ENCODE assay signal across 8 mouse cellular contexts in the genomic region with DNA sequence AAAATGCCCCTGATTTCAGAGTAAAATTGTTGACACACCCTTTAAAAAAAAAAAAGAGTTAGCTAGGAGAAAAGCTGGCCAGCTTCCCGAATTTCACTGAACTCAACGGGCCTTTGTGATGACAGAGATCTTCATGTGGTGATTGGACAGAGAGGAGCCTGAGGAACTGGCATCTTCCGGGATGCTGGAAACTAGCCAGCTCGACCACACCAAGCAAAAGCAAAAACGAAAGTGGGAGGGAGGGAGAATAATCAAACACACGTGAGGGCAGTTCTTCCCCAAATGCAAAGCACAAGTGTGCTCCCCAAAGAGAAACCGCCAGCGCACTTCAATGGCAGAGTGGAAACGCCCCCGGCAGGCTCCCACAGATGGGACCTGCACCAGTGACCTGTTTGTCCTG. TPM values are rescaled to one million over a fixed set of nuclear protein-coding genes. Genes with fewer than 3 reads are reported as not detected.
DNase-seq lines count a peak whose midpoint lies in the region; ATAC-seq and TF ChIP-seq lines count a peak whose summit lies in the region.

No protein-coding gene starts in this region.

- no peak for TF ChIP-seq CTCF in CH12.LX (conservative IDR thresholded peaks at IDR 0.05 in 1 of 2, IDR thresholded peaks at IDR 0.05 in 1 of 2; ENCODE audit: low read depth in 2 of 2, low read length in 2 of 2)

- peak; percentile 77 to 78 for DNase-seq in cerebellum, postnatal 10 days
- DNase-seq in cerebellum, adult 11-12 months = no peak
- DNase-seq in CH12.LX (ENCODE audit: extremely low read depth) = peak; percentile 58
- peak; percentile 75 for DNase-seq in heart, postnatal 4 days
- DNase-seq in limb, embryonic 10.5 days (ENCODE audit: low spot score) = no peak
- peak; percentile 33 to 65 for DNase-seq in urinary bladder, postnatal 4 days (ENCODE audit: low spot score in 2 of 2)

- in situ Hi-C loops in CH12.LX (cut with MboI; ENCODE audit: low pct_ligation_motif_present, low pct_unique_long_range_greater_than_20kb, low sequenced_read_pairs) = no loop called here

- no peaks in the 10 kb centered on the region for H3K9me3 ChIP-seq in CH12.LX (replicated peaks; ENCODE audit: low read length)
- H3K9me3 ChIP-seq in forebrain, embryonic 15.5 days = no peaks in the 10 kb centered on the region
- no peaks in the 10 kb centered on the region for H3K9me3 ChIP-seq in limb, embryonic 10.5 days (replicated peaks)

- peaks cover 6% of the 10 kb centered on the region for H3K27me3 ChIP-seq in CH12.LX (replicated peaks)
- H3K27me3 ChIP-seq in forebrain, embryonic 15.5 days = no peaks in the 10 kb centered on the region
- H3K27me3 ChIP-seq in limb, embryonic 10.5 days (ENCODE audit: low read depth, poor library complexity, severe bottlenecking) = peaks cover 33% of the 10 kb centered on the region

- 28% methylated on average over 10 of the region's 10 CpGs for WGBS in forebrain, embryonic 15.5 days
- WGBS in limb, embryonic 10.5 days = 42% methylated on average over 10 of the region's 10 CpGs

- no peaks in the 10 kb centered on the region for H3K36me3 ChIP-seq in CH12.LX (replicated peaks in 1 of 2; ENCODE audit: control insufficient read depth in 1 of 2, insufficient read depth in 1 of 2, low read length in 1 of 2)
- no peaks in the 10 kb centered on the region for H3K36me3 ChIP-seq in forebrain, embryonic 15.5 days
- no peaks in the 10 kb centered on the region for H3K36me3 ChIP-seq in limb, embryonic 10.5 days

- peak overlapping the region; percentile 87 for H3K4me2 ChIP-seq in CH12.LX (ENCODE audit: insufficient read depth, low read depth, poor library complexity, severe bottlenecking)
- H3K4me2 ChIP-seq in forebrain, embryonic 15.5 days (replicated peaks) = peak overlapping the region; percentile 50

- H3K79me2 ChIP-seq in CH12.LX (replicated peaks; ENCODE audit: control insufficient read depth, extremely low read depth, insufficient read depth, poor library complexity, severe bottlenecking) = no peaks in the 10 kb centered on the region

- ATAC-seq in forebrain, embryonic 15.5 days (replicated peaks) = 0 out of 2 replicates have a peak, but pooled peaks have one; percentile 32
- ATAC-seq in megakaryocyte-erythroid progenitor cell, adult 5-6 weeks (replicated peaks; ENCODE audit: low FRiP score, low TSS enrichment, poor library complexity, severe bottlenecking) = peak; percentile 41; the same call in 1 of the 2 replicates

- H3K27ac ChIP-seq in CH12.LX (ENCODE audit: insufficient read depth, low read depth) = no peak overlapping the region
- no peak overlapping the region for H3K27ac ChIP-seq in forebrain, embryonic 15.5 days (replicated peaks)
- peak overlapping the region; percentile 34; the same call in 1 of the 2 replicates for H3K27ac ChIP-seq in limb, embryonic 10.5 days

- no peak for TF ChIP-seq RAD21 in CH12.LX (IDR thresholded peaks at IDR 0.05; ENCODE audit: low read depth, low read length)

- TF ChIP-seq EP300 in CH12.LX (IDR thresholded peaks at IDR 0.05; ENCODE audit: low read length) = peak; percentile 57

- peaks cover 15 to 55% of the 10 kb centered on the region in 2 experiments for H3K4me1 ChIP-seq in CH12.LX (ENCODE audit: control insufficient read depth in 1 of 2, insufficient read depth in 2 of 2)
- peaks cover 14% of the 10 kb centered on the region for H3K4me1 ChIP-seq in forebrain, embryonic 15.5 days
- peaks cover 56% of the 10 kb centered on the region for H3K4me1 ChIP-seq in limb, embryonic 10.5 days

- H3K4me3 ChIP-seq in CH12.LX (replicated peaks in 1 of 3; ENCODE audit: low read depth in 2 of 3, low read length in 2 of 3, poor library complexity in 1 of 3) = peak overlapping the region; percentile 8 to 52 (median 22)
- H3K4me3 ChIP-seq in forebrain, embryonic 15.5 days = peak overlapping the region; percentile 17
- peak overlapping the region; percentile 48 for H3K4me3 ChIP-seq in limb, embryonic 10.5 days

- TF ChIP-seq POLR2A in CH12.LX (IDR thresholded peaks at IDR 0.05; ENCODE audit: low read depth, low read length) = no peak

- dilution Hi-C loops in CH12.LX (cut with MboI; ENCODE audit: extremely low pct_ligation_motif_present, extremely low pct_unique_long_range_greater_than_20kb, low sequenced_read_pairs) = no loop called here

- H3K9ac ChIP-seq in CH12.LX (ENCODE audit: insufficient read depth, low read depth) = no peak overlapping the region
- H3K9ac ChIP-seq in forebrain, embryonic 15.5 days (replicated peaks) = no peak overlapping the region

TF ChIP-seq in CH12.LX, 34 proteins besides CTCF, POLR2A, EP300 and RAD21:
- TF ChIP-seq IRF4 (IDR thresholded peaks at IDR 0.05; ENCODE audit: low read depth, low read length) (peak; percentile 91), BHLHE40 (IDR thresholded peaks at IDR 0.05; ENCODE audit: low read depth, low read length) (peak; percentile 99), ETS1 (conservative IDR thresholded peaks at IDR 0.05; ENCODE audit: low read depth, low read length) (peak; percentile 92), KAT2A (IDR thresholded peaks at IDR 0.05; ENCODE audit: insufficient replicate concordance, low read length) (no peak), MYC (IDR thresholded peaks at IDR 0.05; ENCODE audit: low read depth, low read length) (peak; percentile 59; the same call in 1 of the 2 replicates), SIN3A (IDR thresholded peaks at IDR 0.05; ENCODE audit: low read length) (no peak; the same call in 1 of the 2 replicates), MEF2A (IDR thresholded peaks at IDR 0.05; ENCODE audit: borderline replicate concordance, low read depth, low read length) (peak; percentile 26; the same call in 1 of the 2 replicates), NRF1 (IDR thresholded peaks at IDR 0.05; ENCODE audit: low read depth, low read length) (no peak), TCF12 (IDR thresholded peaks at IDR 0.05; ENCODE audit: low read depth, low read length) (peak; percentile 24; the same call in 1 of the 2 replicates), MAX (IDR thresholded peaks at IDR 0.05; ENCODE audit: low read length) (peak; percentile 53; the same call in 1 of the 2 replicates), ZKSCAN1 (IDR thresholded peaks at IDR 0.05; ENCODE audit: borderline replicate concordance, low read depth, low read length) (no peak), ELF1 (IDR thresholded peaks at IDR 0.05; ENCODE audit: low read depth, low read length) (peak; percentile 80), ZMIZ1 (IDR thresholded peaks at IDR 0.05; ENCODE audit: low read depth, low read length) (no peak), E2F4 (IDR thresholded peaks at IDR 0.05; ENCODE audit: insufficient replicate concordance, low read depth, low read length) (no peak)

RNA-seq across cellular contexts. Expression of gene Tmem100, which starts 0.8 kb away (rescaled TPM):
- total RNA-seq in CH12.LX (2012; rRNA removed) (0.17 and 0.30 TPM in 2 replicates), CH12.LX (2014; rRNA removed) (1.0 and 1.2 TPM in 2 replicates)
- polyA plus RNA-seq in CH12.LX (2012; ENCODE audit: insufficient read length, low read depth) = 3.5 and 3.6 TPM in 2 replicates
- polyA plus RNA-seq in forebrain, embryonic 15.5 days (2015; fragmentation: Nextera tagmentation; extraction: Ambion mirVana) = 5.3 and 5.7 TPM in 2 replicates
- total RNA-seq in heart, postnatal 4 days (2021) = 10 to 100 TPM; 27.3 to 29.6 TPM
- 7.1 and 8.7 TPM in 2 replicates for polyA plus RNA-seq in limb, embryonic 10.5 days (2016; fragmentation: Nextera tagmentation; extraction: Ambion mirVana)
- total RNA-seq in megakaryocyte-erythroid progenitor cell, adult 5-6 weeks (2014; fragmentation: Nextera tagmentation) = not detected in 2 replicates
- total RNA-seq in megakaryocyte-erythroid progenitor cell, adult 5-6 weeks (2017) = not detected in 2 replicates

RNA-seq across cellular contexts. Expression of gene Pctp, which starts 26.7 kb away (rescaled TPM):
- total RNA-seq in CH12.LX (2012; rRNA removed) (23.0 and 24.6 TPM in 2 replicates), CH12.LX (2014; rRNA removed) (26.0 and 28.0 TPM in 2 replicates)
- polyA plus RNA-seq in CH12.LX (2012; ENCODE audit: insufficient read length, low read depth) = 31.5 and 31.8 TPM in 2 replicates
- 0.97 and 1.4 TPM in 2 replicates for polyA plus RNA-seq in forebrain, embryonic 15.5 days (2015; fragmentation: Nextera tagmentation; extraction: Ambion mirVana)
- 1 to 10 TPM; 4.3 to 4.8 TPM for total RNA-seq in heart, postnatal 4 days (2021)
- polyA plus RNA-seq in limb, embryonic 10.5 days (2016; fragmentation: Nextera tagmentation; extraction: Ambion mirVana) = 21.9 and 24.5 TPM in 2 replicates
- 6.8 and 14.9 TPM in 2 replicates for total RNA-seq in megakaryocyte-erythroid progenitor cell, adult 5-6 weeks (2014; fragmentation: Nextera tagmentation)
- 17.6 and 19.6 TPM in 2 replicates for total RNA-seq in megakaryocyte-erythroid progenitor cell, adult 5-6 weeks (2017)

Comparison
In these comparisons a context has a peak if more than half of its experiments do, and no peak if none do; other contexts are left out.
1. DNase-seq: peak in cerebellum, postnatal 10 days (2 of 2), CH12.LX (single experiment), heart, postnatal 4 days (single experiment) and urinary bladder, postnatal 4 days (2 of 2); none in cerebellum, adult 11-12 months (single experiment) and limb, embryonic 10.5 days (single experiment).
2. RNA of gene Tmem100, which starts 0.8 kb away (total RNA-seq): 27.3 to 29.6 TPM in heart, postnatal 4 days; 0.17 to 1.2 TPM in CH12.LX and not detected in megakaryocyte-erythroid progenitor cell, adult 5-6 weeks; every median in the first group is over 10 times any median in the second.
3. Peak in every context shown above with its lines, with median percentiles within 50 percentile points of each other: H3K4me3 ChIP-seq.